12 mouse cellular contexts compared by ENCODE assay signal in genomic region chr15:11066299-11066698, GRCm38 (mm10). TPM values are rescaled to one million over a fixed set of nuclear protein-coding genes. Genes with fewer than 3 reads are reported as not detected.
DNase-seq lines count a peak whose midpoint lies in the region; ATAC-seq and TF ChIP-seq lines count a peak whose summit lies in the region.
"Had no signal": no experiment of that assay in that cellular context is flagged by ENCODE, and none has a peak within 500 bp of the region (broad histone marks: within the 10 kb centered on the region; RNA-seq: fewer than 3 reads in every experiment).

No protein-coding gene starts in this region.

- WGBS in lung, postnatal 0 days = 9% methylated on average over 5 of the region's 5 CpGs
- 23% methylated on average over 5 of the region's 5 CpGs for WGBS in heart, postnatal 0 days
- 21% methylated on average over 5 of the region's 5 CpGs for WGBS in liver, embryonic 15.5 days (ENCODE audit: insufficient replicate concordance)

- H3K27me3 ChIP-seq in lung, postnatal 0 days (replicated peaks; ENCODE audit: insufficient read depth, low read length) = no peaks in the 10 kb centered on the region
- no peaks in the 10 kb centered on the region for H3K27me3 ChIP-seq in heart, postnatal 0 days (ENCODE audit: control insufficient read depth, insufficient read depth, low read length)
- H3K27me3 ChIP-seq in liver, embryonic 15.5 days = no peaks in the 10 kb centered on the region

- no peaks in the 10 kb centered on the region; the same call in 1 of the 2 replicates for H3K4me1 ChIP-seq in lung, postnatal 0 days (ENCODE audit: insufficient read depth, low read depth, low read length)
- H3K4me1 ChIP-seq in heart, postnatal 0 days (ENCODE audit: control insufficient read depth, insufficient read depth) = no peaks in the 10 kb centered on the region
- no peaks in the 10 kb centered on the region for H3K4me1 ChIP-seq in liver, embryonic 15.5 days (replicated peaks)

- H3K27ac ChIP-seq in lung, postnatal 0 days (ENCODE audit: low read length) = no peak overlapping the region
- H3K27ac ChIP-seq in heart, postnatal 0 days (ENCODE audit: low read depth) = no peak overlapping the region
- H3K27ac ChIP-seq in liver, embryonic 15.5 days (replicated peaks) = no peak overlapping the region

- no peaks in the 10 kb centered on the region for H3K36me3 ChIP-seq in lung, postnatal 0 days (ENCODE audit: insufficient read depth, low read length)
- no peaks in the 10 kb centered on the region for H3K36me3 ChIP-seq in heart, postnatal 0 days (replicated peaks; ENCODE audit: control insufficient read depth, insufficient read depth, low read length)
- H3K36me3 ChIP-seq in liver, embryonic 15.5 days (replicated peaks) = no peaks in the 10 kb centered on the region

- H3K4me3 ChIP-seq in lung, postnatal 0 days (ENCODE audit: low read depth, low read length) = peak overlapping the region; percentile 38
- peak overlapping the region; percentile 49 for H3K4me3 ChIP-seq in heart, postnatal 0 days (ENCODE audit: low read depth, low read length)
- peak overlapping the region; percentile 17; the same call in 1 of the 2 replicates for H3K4me3 ChIP-seq in liver, embryonic 15.5 days (replicated peaks)

- TF ChIP-seq CTCF in lung, postnatal 0 days (IDR thresholded peaks at IDR 0.05) = no peak
- TF ChIP-seq CTCF in heart, postnatal 0 days (IDR thresholded peaks at IDR 0.05; ENCODE audit: low read depth) = no peak

- TF ChIP-seq EP300 in lung, postnatal 0 days (IDR thresholded peaks at IDR 0.05) = no peak
- TF ChIP-seq EP300 in heart, postnatal 0 days (IDR thresholded peaks at IDR 0.05; ENCODE audit: low read depth) = no peak

- no peak for DNase-seq in lung, postnatal 0 days (ENCODE audit: low spot score)
- DNase-seq in lung, postnatal 4 days = no peak
- no peak for DNase-seq in heart, postnatal 0 days (ENCODE audit: low spot score)
- peak; percentile 6 for DNase-seq in yolk sac, embryonic 10.5 days (ENCODE audit: low spot score)
- DNase-seq in cerebellum, adult 18-20 months = no peak
- no peak for DNase-seq in spleen, adult 18-20 months
- DNase-seq in adrenal gland, adult (ENCODE audit: inconsistent age in 2 of 2, low spot score in 1 of 2) = no peak
- DNase-seq: cerebellum, adult 2 months; thymus, adult 2 months had no signal

- ATAC-seq in lung, postnatal 0 days = no peak
- no peak for ATAC-seq in heart, postnatal 0 days (ENCODE audit: insufficient read depth, low read depth)
- ATAC-seq in liver, embryonic 15.5 days (ENCODE audit: insufficient read depth) = no peak

- peak overlapping the region; percentile 65 for H3K4me2 ChIP-seq in lung, postnatal 0 days (replicated peaks; ENCODE audit: low read depth, low read length)
- peak overlapping the region; percentile 71 for H3K4me2 ChIP-seq in heart, postnatal 0 days (ENCODE audit: low read depth, low read length)
- peak overlapping the region; percentile 51 for H3K4me2 ChIP-seq in liver, embryonic 15.5 days

- H3K9ac ChIP-seq in lung, postnatal 0 days (replicated peaks; ENCODE audit: low read depth) = no peak overlapping the region
- no peak overlapping the region for H3K9ac ChIP-seq in heart, postnatal 0 days (replicated peaks; ENCODE audit: low read depth, low read length)
- H3K9ac ChIP-seq in liver, embryonic 15.5 days = no peak overlapping the region

- no peaks in the 10 kb centered on the region for H3K9me3 ChIP-seq in lung, postnatal 0 days (ENCODE audit: low read length)
- no peaks in the 10 kb centered on the region for H3K9me3 ChIP-seq in heart, postnatal 0 days (replicated peaks; ENCODE audit: control insufficient read depth, low read length)
- H3K9me3 ChIP-seq in liver, embryonic 15.5 days (replicated peaks) = no peaks in the 10 kb centered on the region

RNA-seq across cellular contexts. Expression of gene Adamts12, which starts 1.7 kb away (rescaled TPM):
- 1.9 and 2.2 TPM in 2 replicates for polyA plus RNA-seq in lung, postnatal 0 days (2015; fragmentation: Nextera tagmentation; extraction: Ambion mirVana)
- total RNA-seq in heart, postnatal 0 days (2014; rRNA removed; ENCODE audit: low replicate concordance) = 5.4 and 6.4 TPM in 2 replicates
- polyA plus RNA-seq in heart, postnatal 0 days (2015; fragmentation: Nextera tagmentation; extraction: Ambion mirVana) = 1.1 and 1.2 TPM in 2 replicates
- polyA plus RNA-seq in liver, embryonic 15.5 days (2015; fragmentation: Nextera tagmentation; extraction: Ambion mirVana) = 0.35 and 0.39 TPM in 2 replicates
- total RNA-seq: MEL had no signal

RNA-seq across cellular contexts. Expression of gene Rxfp3, which starts 28.5 kb away (rescaled TPM):
- 0.05 TPM in 1 of 2 replicates, not detected in the other for polyA plus RNA-seq in lung, postnatal 0 days (2015; fragmentation: Nextera tagmentation; extraction: Ambion mirVana)
- 1.8 TPM in 1 of 2 replicates, not detected in the other for total RNA-seq in heart, postnatal 0 days (2014; rRNA removed; ENCODE audit: low replicate concordance)
- polyA plus RNA-seq in heart, postnatal 0 days (2015; fragmentation: Nextera tagmentation; extraction: Ambion mirVana) = 0.05 and 0.07 TPM in 2 replicates
- 0.03 TPM in 1 of 2 replicates, not detected in the other for polyA plus RNA-seq in liver, embryonic 15.5 days (2015; fragmentation: Nextera tagmentation; extraction: Ambion mirVana)
- total RNA-seq: hematopoietic stem cell, adult 5-6 weeks; MEL had no signal
